Mouse (Mus musculus) heart, embryonic 11.5 days (tissue): ENCODE data around the gene Rhbdl3. TPM values are rescaled to one million over a fixed set of nuclear protein-coding genes. Genes with fewer than 3 reads are reported as not detected.
"Not testable (repeated sequence)": the region's sequence is repeated elsewhere in the genome, so short reads cannot be mapped to it uniquely, and the experiment has no call there.

ENCODE experiments used
- ATAC-seq: fragments of 200-750 bp; cut with Nextera tagmentation; replicated peaks from 2 replicates; pipeline ENCODE4 v1.8.0; 2017; ENCODE audit warnings: moderate library complexity; ENCODE audit not compliant: insufficient number of reproducible peaks, low FRiP score, low TSS enrichment
- H3K27ac ChIP-seq: fragments of 300-500 bp; sonication (generic); 2 replicates; pipeline ENCODE4 v1.5.1; 2014; ENCODE audit warnings: mild to moderate bottlenecking, low read depth, low read length
- H3K27me3 ChIP-seq: fragments of 300-500 bp; sonication (generic); 2 replicates; pipeline ENCODE4 v1.6.1; 2014; ENCODE audit warnings: mild to moderate bottlenecking, low read length, mixed read lengths; ENCODE audit not compliant: control insufficient read depth, insufficient read depth
- H3K36me3 ChIP-seq: fragments of 300-500 bp; sonication (generic); 2 replicates; pipeline ENCODE4 v1.6.1; 2014; ENCODE audit warnings: mild to moderate bottlenecking, low read length, moderate library complexity, mixed read lengths; ENCODE audit not compliant: control insufficient read depth, insufficient read depth
- H3K4me1 ChIP-seq: fragments of 300-500 bp; sonication (generic); 2 replicates; pipeline ENCODE4 v1.6.1; 2014; ENCODE audit warnings: low read length; ENCODE audit not compliant: control insufficient read depth, insufficient read depth
- H3K4me2 ChIP-seq: fragments of 300-500 bp; sonication (generic); 2 replicates; pipeline ENCODE4 v1.6.1; 2014; ENCODE audit warnings: mild to moderate bottlenecking, moderate library complexity
- H3K4me3 ChIP-seq: fragments of 300-500 bp; sonication (generic); 2 replicates; pipeline ENCODE4 v1.5.1; 2014; ENCODE audit warnings: low read depth, low read length
- H3K9ac ChIP-seq: fragments of 300-500 bp; sonication (generic); 2 replicates; pipeline ENCODE4 v1.6.1; 2014; ENCODE audit warnings: mild to moderate bottlenecking, low read depth, low read length, moderate library complexity
- H3K9me3 ChIP-seq: fragments of 300-500 bp; sonication (generic); replicated peaks from 2 replicates; pipeline ENCODE4 v1.6.1; 2016; ENCODE audit warnings: low read length; ENCODE audit not compliant: control insufficient read depth
- WGBS: fragments of 180-500 bp; shearing (Covaris S2); extraction: QIAGEN DNeasy Blood & Tissue Kit; methylation state at CpG from one replicate; pipeline ENCODE4 v1.1.7; 2014; ENCODE audit not compliant: insufficient replicate concordance; 5-methylcytosine and 5-hydroxymethylcytosine counted together
- polyA plus RNA-seq: library from polyadenylated mRNA; unstranded; fragments of >200 nt; fragmentation: Nextera tagmentation; extraction: Ambion mirVana; gene quantifications from 2 replicates; pipeline ENCODE4 v1.2.1, GENCODE M21; 2014

The Rhbdl3 gene
- polyA plus RNA-seq, 1 experiment from 2014 or later: 0.27 TPM

DNA sequence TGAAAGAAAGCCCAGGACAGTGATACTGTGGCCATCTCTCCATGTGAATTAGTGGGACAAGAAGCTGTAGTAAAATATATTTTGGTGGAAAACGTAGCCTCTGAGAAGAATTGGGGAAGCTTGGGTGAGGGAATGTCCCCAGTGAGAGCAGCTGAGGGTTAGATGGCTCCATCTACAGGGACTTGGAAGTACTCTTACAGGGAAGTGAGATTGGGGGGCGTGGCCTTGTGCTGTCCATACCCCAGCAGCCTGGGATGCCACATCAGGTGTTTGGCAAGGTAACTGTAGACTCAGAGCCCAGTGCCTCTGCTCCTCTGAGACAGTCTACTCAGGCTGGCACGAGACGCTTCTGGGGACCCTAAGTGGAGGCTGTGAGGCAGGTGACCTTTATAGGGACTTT is 54.1 kb downstream of the Rhbdl3 start:
- H3K4me3 ChIP-seq: no peak overlapping the region
- H3K4me1 ChIP-seq: no peaks in the 10 kb centered on the region
- 34% methylated on average over 4 of the region's 4 CpGs for WGBS
- no peaks in the 10 kb centered on the region for H3K27me3 ChIP-seq
- H3K27ac ChIP-seq: no peak overlapping the region
- ATAC-seq: no peak
- no peaks in the 10 kb centered on the region for H3K9me3 ChIP-seq
- no peak overlapping the region for H3K9ac ChIP-seq
- no peak overlapping the region for H3K4me2 ChIP-seq
- H3K36me3 ChIP-seq: no peaks in the 10 kb centered on the region

DNA sequence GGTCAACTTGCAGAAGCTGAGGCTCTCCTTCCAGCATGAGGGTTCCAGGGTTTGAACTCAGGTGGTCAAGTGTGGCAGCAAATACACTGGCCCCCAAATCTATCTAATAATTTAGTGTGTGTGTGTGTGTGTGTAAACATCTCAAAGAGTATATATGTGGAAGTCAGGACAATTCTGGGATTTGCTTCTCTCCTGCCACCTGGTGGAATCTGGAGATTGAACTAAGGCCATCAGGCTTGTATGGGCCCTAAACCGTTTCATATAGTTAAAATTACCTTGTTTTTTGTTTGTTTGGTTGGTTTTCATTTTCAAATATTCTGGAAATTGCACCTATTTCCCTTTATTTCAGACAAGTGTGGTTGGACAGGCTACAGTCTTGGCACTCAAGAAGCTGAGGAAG is 68.2 kb downstream of the Rhbdl3 start:
- no peak overlapping the region for H3K9ac ChIP-seq
- H3K27me3 ChIP-seq: no peaks in the 10 kb centered on the region
- ATAC-seq: no peak
- H3K36me3 ChIP-seq: peaks cover 3% of the 10 kb centered on the region
- no peak overlapping the region for H3K4me3 ChIP-seq
- H3K27ac ChIP-seq: no peak overlapping the region
- WGBS: 83% methylated on average over 1 of the region's 1 CpGs
- H3K4me2 ChIP-seq: no peak overlapping the region
- no peaks in the 10 kb centered on the region for H3K4me1 ChIP-seq
- H3K9me3 ChIP-seq: no peaks in the 10 kb centered on the region

DNA sequence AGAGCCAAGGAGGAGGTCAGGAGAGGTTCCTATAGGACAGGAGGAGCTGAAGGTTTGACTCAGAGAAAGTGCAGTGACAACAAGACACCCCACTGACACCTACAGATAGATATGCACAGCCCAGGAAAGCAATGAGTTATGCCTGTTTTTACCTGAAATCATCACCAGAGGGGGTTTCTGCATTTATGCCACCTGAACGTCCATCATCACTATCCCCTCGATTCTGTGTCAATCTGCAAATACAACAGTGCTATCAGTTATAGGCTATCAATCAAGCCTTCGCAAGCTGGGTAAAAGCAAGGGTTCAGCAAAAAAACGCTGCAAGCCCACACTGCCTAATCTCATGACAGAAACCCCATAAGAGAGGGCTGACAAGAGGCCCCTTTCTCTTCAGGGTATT is 75.9 kb downstream of the Rhbdl3 start:
- H3K27me3 ChIP-seq: no peaks in the 10 kb centered on the region
- H3K9me3 ChIP-seq: no peaks in the 10 kb centered on the region
- no peaks in the 10 kb centered on the region for H3K4me1 ChIP-seq
- H3K4me2 ChIP-seq: no peak overlapping the region
- no peak overlapping the region for H3K4me3 ChIP-seq
- no peak overlapping the region for H3K9ac ChIP-seq
- WGBS: 67% methylated on average over 4 of the region's 4 CpGs
- no peak for ATAC-seq
- H3K36me3 ChIP-seq: no peaks in the 10 kb centered on the region
- H3K27ac ChIP-seq: no peak overlapping the region

DNA sequence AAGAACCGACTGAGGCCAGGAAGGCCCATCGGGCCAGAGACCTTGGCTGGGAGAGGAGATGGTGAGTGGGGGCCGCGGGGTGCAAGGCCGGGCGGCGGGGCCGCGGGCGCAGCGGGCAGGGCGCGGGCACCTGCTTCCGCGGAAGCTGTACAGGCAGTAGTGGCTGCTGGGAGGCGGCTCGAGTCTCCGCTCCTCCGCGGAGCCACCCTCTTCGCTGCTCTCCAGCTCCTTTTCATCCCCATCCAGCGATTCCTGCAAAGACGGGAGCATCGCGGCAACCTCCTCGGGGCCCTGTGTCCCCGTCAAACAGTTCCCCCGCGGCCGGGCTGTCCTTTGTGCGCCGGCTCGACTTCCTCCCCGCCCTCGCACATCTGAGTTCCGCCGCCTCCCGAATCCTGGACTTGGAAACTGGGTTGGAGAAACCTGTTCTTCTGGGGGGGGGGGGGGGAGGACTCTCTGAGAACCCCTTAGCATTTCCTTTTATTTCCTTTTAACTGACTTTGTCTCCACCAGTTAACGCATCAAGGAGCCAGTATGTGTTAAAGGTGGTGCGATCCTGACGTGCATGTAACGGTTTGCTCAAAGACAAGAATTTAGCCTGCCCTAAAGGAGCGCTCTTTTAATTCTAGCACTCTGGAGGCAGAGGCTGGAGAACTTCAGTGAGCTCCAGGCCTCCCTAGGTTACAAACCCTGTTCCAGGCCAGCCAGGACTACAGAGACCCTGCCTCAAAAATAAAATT is 77.2 kb downstream of the Rhbdl3 start, which contains the start of gene 5730455P16Rik:
5730455P16Rik (minus strand) TSS at position 323 of the 740 bp plus-strand sequence.
- Histone ChIP-seq H3K4me2 (peak within 1 kb of the TSS; percentile 89), H3K4me3 (peak within 1 kb of the TSS; percentile 90), H3K9ac (peak within 1 kb of the TSS; percentile 96), H3K9me3 (no peaks in the 10 kb centered on the region), H3K36me3 (no peaks in the 10 kb centered on the region), H3K27me3 (no peaks in the 10 kb centered on the region), H3K4me1 (no peaks in the 10 kb centered on the region), H3K27ac (peak within 1 kb of the TSS; percentile 80)
- 3% methylated on average over 33 of the region's 43 CpGs for WGBS
- peak; percentile 52 for ATAC-seq

DNA sequence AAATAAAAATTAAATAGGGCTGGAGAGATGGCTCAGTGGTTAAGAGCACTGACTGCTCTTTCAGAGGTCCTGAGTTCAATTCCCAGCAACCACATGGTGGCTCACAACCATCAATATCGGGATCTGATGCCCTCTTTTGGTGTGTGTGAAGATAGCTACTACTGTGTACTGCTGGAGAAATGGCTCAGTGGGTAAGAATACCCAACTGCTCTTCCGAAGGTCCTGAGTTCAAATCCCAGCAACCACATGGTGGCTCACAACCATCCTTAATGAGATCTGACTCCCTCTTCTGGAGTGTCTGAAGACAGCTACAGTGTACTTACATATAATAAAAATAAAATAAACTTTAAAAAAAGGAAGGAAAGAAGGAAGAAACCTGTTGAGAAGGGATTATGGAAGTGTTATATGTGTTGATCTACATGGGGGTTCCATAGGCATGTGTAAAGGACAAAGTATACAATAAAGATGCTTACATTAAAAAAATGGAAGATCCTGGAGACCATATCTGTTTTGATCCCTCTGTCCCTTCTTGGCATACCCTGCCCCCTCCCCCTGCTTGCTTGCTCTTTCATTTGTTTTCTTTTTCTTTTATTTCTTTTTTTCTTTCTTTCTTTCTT is 77.8 kb downstream of the Rhbdl3 start:
- H3K4me1 ChIP-seq, H3K9me3 ChIP-seq, ATAC-seq, H3K27ac ChIP-seq, H3K36me3 ChIP-seq, H3K27me3 ChIP-seq: not testable (repeated sequence)
- peak overlapping the region; percentile 96; the same call in 1 of the 2 replicates for H3K9ac ChIP-seq
- 63% methylated on average over 2 of the region's 2 CpGs for WGBS
- peak overlapping the region; percentile 90 for H3K4me3 ChIP-seq
- H3K4me2 ChIP-seq: peak overlapping the region; percentile 89

DNA sequence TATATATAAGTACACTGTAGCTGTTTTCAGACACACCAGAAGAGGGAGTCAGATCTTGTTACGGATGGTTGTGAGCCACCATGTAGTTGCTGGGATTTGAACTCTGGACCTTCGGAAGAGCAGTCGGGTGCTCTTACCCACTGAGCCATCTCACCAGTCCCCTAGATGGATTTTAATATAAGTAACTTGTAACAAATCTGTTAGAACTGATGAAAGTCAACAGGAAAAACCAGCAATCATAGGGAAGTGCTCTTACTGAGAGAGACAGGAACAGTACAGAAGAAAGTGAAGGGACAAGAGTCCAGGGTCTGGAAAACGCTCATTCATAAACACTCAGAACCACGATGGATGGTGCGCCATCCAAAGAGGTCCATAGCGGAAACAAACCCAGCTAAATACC is 78.5 kb downstream of the Rhbdl3 start:
- ATAC-seq, H3K4me3 ChIP-seq, H3K9ac ChIP-seq, H3K27ac ChIP-seq, H3K4me2 ChIP-seq, H3K36me3 ChIP-seq, H3K4me1 ChIP-seq, H3K27me3 ChIP-seq, H3K9me3 ChIP-seq: not testable (repeated sequence)
- WGBS: 92% methylated on average over 7 of the region's 7 CpGs

DNA sequence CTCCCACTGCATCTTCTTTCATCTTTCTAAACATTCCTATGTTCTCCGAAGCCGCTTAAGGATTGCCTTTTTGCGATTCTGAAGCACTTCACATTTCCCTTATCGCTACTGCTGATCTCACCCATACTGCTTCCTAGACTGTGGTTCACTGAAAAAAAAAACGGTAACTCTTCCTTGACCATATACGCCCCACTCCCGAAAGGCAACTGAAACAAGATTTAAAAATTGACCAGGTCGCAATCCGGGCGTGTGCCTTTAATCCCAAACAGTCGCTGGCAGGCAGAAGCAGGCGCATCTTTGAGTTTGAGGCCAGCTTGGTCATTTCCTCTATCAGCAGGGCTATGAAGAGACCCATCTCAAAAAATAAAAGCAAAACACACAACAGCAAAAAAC is 81.9 kb downstream of the Rhbdl3 start:
- Histone ChIP-seq H3K9ac (peak overlapping the region; percentile 100), H3K4me1 (peaks cover 7% of the 10 kb centered on the region), H3K36me3 (no peaks in the 10 kb centered on the region), H3K9me3 (no peaks in the 10 kb centered on the region), H3K4me3 (peak overlapping the region; percentile 98), H3K27ac (peak overlapping the region; percentile 94), H3K4me2 (peak overlapping the region; percentile 81), H3K27me3 (no peaks in the 10 kb centered on the region)
- no peak for ATAC-seq
- WGBS: 5% methylated on average over 12 of the region's 12 CpGs

DNA sequence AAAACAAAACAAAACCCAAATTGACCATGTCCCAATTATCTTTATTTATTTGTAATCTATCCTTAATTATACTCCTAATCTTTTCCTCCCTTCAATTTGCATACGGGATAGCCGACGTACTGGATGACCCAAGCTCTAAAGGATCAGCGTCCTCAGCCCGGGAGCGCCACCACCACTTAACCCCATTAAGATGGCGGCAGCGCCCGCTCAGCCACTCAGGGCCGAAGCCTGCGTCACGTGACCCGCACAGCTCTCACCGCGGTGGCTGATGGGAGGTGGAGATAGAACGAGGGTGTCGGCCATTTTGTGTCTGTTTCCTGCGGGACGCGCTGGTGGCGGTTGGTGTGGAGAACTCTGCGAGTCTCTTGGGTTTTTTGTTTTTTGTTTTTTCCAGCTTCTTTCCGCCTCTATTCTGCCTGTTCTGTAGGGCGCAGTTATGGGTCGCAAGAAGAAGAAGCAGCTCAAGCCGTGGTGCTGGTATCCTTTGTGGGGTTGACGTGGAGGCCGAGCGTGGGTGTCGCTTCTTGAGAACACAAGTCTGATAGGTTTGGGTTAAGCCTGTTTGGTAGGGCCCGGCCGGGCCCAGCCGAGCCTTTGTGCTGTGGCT is 82.4 kb downstream of the Rhbdl3 start, which contains the start of gene Zfp207:
Zfp207 (plus strand) TSS at position 261 of the 607 bp plus-strand sequence.
- no peaks in the 10 kb centered on the region for H3K27me3 ChIP-seq
- H3K4me3 ChIP-seq: peak within 1 kb of the TSS; percentile 98
- ATAC-seq: peak; percentile 88
- WGBS: under 1% methylated on average over 33 of the region's 33 CpGs
- peak within 1 kb of the TSS; percentile 89 for H3K4me2 ChIP-seq
- H3K9ac ChIP-seq: peak within 1 kb of the TSS; percentile 100
- H3K4me1 ChIP-seq: peaks cover 7% of the 10 kb centered on the region
- H3K9me3 ChIP-seq: no peaks in the 10 kb centered on the region
- H3K36me3 ChIP-seq: peaks cover 5% of the 10 kb centered on the region; the same call in 1 of the 2 replicates
- peak within 1 kb of the TSS; percentile 94 for H3K27ac ChIP-seq
